Mouse (Mus musculus) limb, embryonic 12.5 days (tissue): ENCODE measurements around the gene Gng12. TPM values are rescaled to one million over a fixed set of nuclear protein-coding genes. Genes with fewer than 3 reads are reported as not detected.
A peak's percentile ranks its signal among the peaks of the same experiment; 100 is the strongest.

Experiments
- ATAC-seq: fragments of 200-750 bp; cut with Nextera tagmentation; 2 replicates; pipeline ENCODE4 v1.8.0; 2017; ENCODE audit warnings: low read depth, moderate TSS enrichment; ENCODE audit not compliant: insufficient number of reproducible peaks, insufficient read depth, low FRiP score, low TSS enrichment
- H3K27ac ChIP-seq: fragments of 300-500 bp; sonication (generic); 2 replicates; pipeline ENCODE4 v1.5.1; 2016; ENCODE audit warnings: mild to moderate bottlenecking, moderate library complexity
- H3K27me3 ChIP-seq: fragments of 300-500 bp; sonication (generic); 2 replicates; pipeline ENCODE4 v1.6.1; 2016; ENCODE audit warnings: mild to moderate bottlenecking, moderate library complexity
- H3K36me3 ChIP-seq: fragments of 300-500 bp; sonication (generic); 2 replicates; pipeline ENCODE4 v1.6.1; 2016; ENCODE audit warnings: mild to moderate bottlenecking, moderate library complexity
- H3K4me1 ChIP-seq: fragments of 300-500 bp; sonication (generic); replicated peaks from 2 replicates; pipeline ENCODE4 v1.6.1; 2016
- H3K4me2 ChIP-seq: fragments of 300-500 bp; sonication (generic); 2 replicates; pipeline ENCODE4 v1.6.1; 2016; ENCODE audit warnings: mild to moderate bottlenecking, moderate library complexity
- H3K4me3 ChIP-seq: fragments of 300-500 bp; sonication (generic); replicated peaks from 2 replicates; pipeline ENCODE4 v1.5.1; 2016; ENCODE audit warnings: mild to moderate bottlenecking
- H3K9ac ChIP-seq: fragments of 300-500 bp; sonication (generic); replicated peaks from 2 replicates; pipeline ENCODE4 v1.6.1; 2016; ENCODE audit warnings: mild to moderate bottlenecking, moderate library complexity
- H3K9me3 ChIP-seq: fragments of 300-500 bp; sonication (generic); 2 replicates; pipeline ENCODE4 v1.6.1; 2016; ENCODE audit warnings: mild to moderate bottlenecking, moderate library complexity
- WGBS: fragments of 180-500 bp; shearing (Covaris S2); methylation state at CpG from one replicate; pipeline ENCODE4 v1.1.7; 2016; 5-methylcytosine and 5-hydroxymethylcytosine counted together
- polyA plus RNA-seq: library from polyadenylated mRNA; unstranded; fragments of >200 nt; fragmentation: Nextera tagmentation; extraction: Ambion mirVana; gene quantifications from 2 replicates; pipeline ENCODE4 v1.2.1, GENCODE M21; 2016

The Gng12 gene
- polyA plus RNA-seq, 1 experiment from 2014 or later, result 56.9 TPM

GRCm38 (mm10) chr6:66896921-66897645 lies 886 bp downstream of the Gng12 start:
- peak overlapping the region; percentile 90 for H3K9ac ChIP-seq
- H3K4me1 ChIP-seq, result peaks cover 25% of the 10 kb centered on the region
- no peak for ATAC-seq
- peak overlapping the region; percentile 79 for H3K4me2 ChIP-seq
- no peaks in the 10 kb centered on the region for H3K27me3 ChIP-seq
- peak overlapping the region; percentile 82 for H3K4me3 ChIP-seq
- no peaks in the 10 kb centered on the region for H3K36me3 ChIP-seq
- WGBS, result 1% methylated on average over 25 of the region's 25 CpGs
- no peaks in the 10 kb centered on the region for H3K9me3 ChIP-seq
- peak overlapping the region; percentile 41; the same call in 1 of the 2 replicates for H3K27ac ChIP-seq

- H3K4me2 ChIP-seq, result peak overlapping the region; percentile 79
- H3K27ac ChIP-seq, result no peak overlapping the region
- no peaks in the 10 kb centered on the region for H3K36me3 ChIP-seq
- WGBS, result 54% methylated on average over 4 of the region's 4 CpGs
- H3K9ac ChIP-seq, result no peak overlapping the region
- H3K9me3 ChIP-seq, result no peaks in the 10 kb centered on the region
- ATAC-seq, result no peak
- no peaks in the 10 kb centered on the region for H3K27me3 ChIP-seq
- H3K4me1 ChIP-seq, result peaks cover 25% of the 10 kb centered on the region
- H3K4me3 ChIP-seq, result peak overlapping the region; percentile 82; the same call in 1 of the 2 replicates
Observed at GRCm38 (mm10) chr6:66897994-66898393, 1.8 kb downstream of the Gng12 start.

GRCm38 (mm10) chr6:66901926-66902325 lies 5.7 kb downstream of the Gng12 start:
- 86% methylated on average over 5 of the region's 5 CpGs for WGBS

GRCm38 (mm10) chr6:66903206-66903605 lies 7.0 kb downstream of the Gng12 start:
- Histone ChIP-seq H3K36me3 (no peaks in the 10 kb centered on the region), H3K9me3 (no peaks in the 10 kb centered on the region), H3K4me3 (no peak overlapping the region), H3K9ac (no peak overlapping the region), H3K27me3 (no peaks in the 10 kb centered on the region), H3K27ac (no peak overlapping the region), H3K4me2 (no peak overlapping the region), H3K4me1 (peaks cover 24% of the 10 kb centered on the region)
- no peak for ATAC-seq
- 89% methylated on average over 9 of the region's 9 CpGs for WGBS

More at GRCm38 (mm10) chr6:66901926-66902325, 5.7 kb downstream of the Gng12 start:
- Histone ChIP-seq H3K4me1 (peaks cover 32% of the 10 kb centered on the region), H3K9ac (no peak overlapping the region), H3K4me2 (no peak overlapping the region), H3K9me3 (no peaks in the 10 kb centered on the region), H3K4me3 (no peak overlapping the region), H3K27me3 (no peaks in the 10 kb centered on the region), H3K27ac (no peak overlapping the region), H3K36me3 (no peaks in the 10 kb centered on the region)
- ATAC-seq, result no peak

- Histone ChIP-seq H3K9me3 (no peaks in the 10 kb centered on the region), H3K4me1 (peaks cover 24% of the 10 kb centered on the region), H3K4me2 (no peak overlapping the region), H3K9ac (no peak overlapping the region), H3K36me3 (no peaks in the 10 kb centered on the region), H3K27me3 (no peaks in the 10 kb centered on the region), H3K27ac (no peak overlapping the region), H3K4me3 (no peak overlapping the region)
- 66% methylated on average over 6 of the region's 6 CpGs for WGBS
- no peak for ATAC-seq
Observed at GRCm38 (mm10) chr6:66903720-66904119, 7.5 kb downstream of the Gng12 start.

GRCm38 (mm10) chr6:66906244-66906643 lies 10.0 kb downstream of the Gng12 start:
- Histone ChIP-seq H3K9ac (no peak overlapping the region), H3K9me3 (no peaks in the 10 kb centered on the region), H3K36me3 (no peaks in the 10 kb centered on the region), H3K27me3 (no peaks in the 10 kb centered on the region), H3K4me1 (peaks cover 27% of the 10 kb centered on the region), H3K4me2 (no peak overlapping the region), H3K4me3 (no peak overlapping the region), H3K27ac (no peak overlapping the region)
- WGBS, result 87% methylated on average over 1 of the region's 1 CpGs
- no peak for ATAC-seq

GRCm38 (mm10) chr6:66908327-66908973 lies 12.3 kb downstream of the Gng12 start:
- Histone ChIP-seq H3K27ac (no peak overlapping the region), H3K36me3 (no peaks in the 10 kb centered on the region), H3K4me3 (no peak overlapping the region), H3K4me2 (no peak overlapping the region), H3K27me3 (no peaks in the 10 kb centered on the region), H3K9ac (no peak overlapping the region), H3K4me1 (peaks cover 21% of the 10 kb centered on the region), H3K9me3 (no peaks in the 10 kb centered on the region)
- WGBS, result 70% methylated on average over 5 of the region's 5 CpGs
- no peak for ATAC-seq

GRCm38 (mm10) chr6:66910493-66911435 lies 14.6 kb downstream of the Gng12 start:
- WGBS, result 44% methylated on average over 11 of the region's 11 CpGs
- Histone ChIP-seq H3K9ac (no peak overlapping the region), H3K4me1 (peaks cover 18% of the 10 kb centered on the region), H3K27ac (no peak overlapping the region), H3K9me3 (no peaks in the 10 kb centered on the region), H3K4me3 (no peak overlapping the region), H3K27me3 (no peaks in the 10 kb centered on the region), H3K36me3 (0 out of 2 replicates have a peak, but pooled peaks cover 4% of the 10 kb centered on the region), H3K4me2 (no peak overlapping the region)
- peak; percentile 59 for ATAC-seq

GRCm38 (mm10) chr6:66913355-66913754 lies 17.2 kb downstream of the Gng12 start:
- 92% methylated on average over 1 of the region's 1 CpGs for WGBS

GRCm38 (mm10) chr6:66915592-66915991 lies 19.4 kb downstream of the Gng12 start:
- Histone ChIP-seq H3K9me3 (no peaks in the 10 kb centered on the region), H3K27ac (no peak overlapping the region), H3K9ac (no peak overlapping the region), H3K36me3 (0 out of 2 replicates have a peak, but pooled peaks cover 4% of the 10 kb centered on the region), H3K27me3 (no peaks in the 10 kb centered on the region), H3K4me3 (no peak overlapping the region), H3K4me1 (peaks cover 9% of the 10 kb centered on the region), H3K4me2 (no peak overlapping the region)
- 92% methylated on average over 2 of the region's 2 CpGs for WGBS
- ATAC-seq, result no peak

More at GRCm38 (mm10) chr6:66913355-66913754, 17.2 kb downstream of the Gng12 start:
- H3K36me3 ChIP-seq, result 0 out of 2 replicates have a peak, but pooled peaks cover 4% of the 10 kb centered on the region
- H3K4me2 ChIP-seq, result no peak overlapping the region
- ATAC-seq, result no peak
- H3K27me3 ChIP-seq, result no peaks in the 10 kb centered on the region
- H3K4me3 ChIP-seq, result no peak overlapping the region
- H3K9me3 ChIP-seq, result no peaks in the 10 kb centered on the region
- peaks cover 14% of the 10 kb centered on the region for H3K4me1 ChIP-seq
- no peak overlapping the region for H3K9ac ChIP-seq
- no peak overlapping the region for H3K27ac ChIP-seq

GRCm38 (mm10) chr6:66917032-66917431 lies 20.8 kb downstream of the Gng12 start:
- no peak for ATAC-seq
- no peak overlapping the region for H3K4me2 ChIP-seq
- H3K4me1 ChIP-seq, result no peaks in the 10 kb centered on the region
- no peaks in the 10 kb centered on the region for H3K9me3 ChIP-seq
- H3K27me3 ChIP-seq, result no peaks in the 10 kb centered on the region
- no peak overlapping the region for H3K27ac ChIP-seq
- H3K36me3 ChIP-seq, result 0 out of 2 replicates have a peak, but pooled peaks cover 4% of the 10 kb centered on the region
- no peak overlapping the region for H3K4me3 ChIP-seq
- H3K9ac ChIP-seq, result no peak overlapping the region
- 91% methylated on average over 7 of the region's 7 CpGs for WGBS
